Mouse (Mus musculus): ENCODE measurements around the gene Ptprg.

- no peak for TF ChIP-seq CTCF (conservative IDR thresholded peaks at IDR 0.05; ENCODE audit: low read length)
- TF ChIP-seq POU5F1 (IDR thresholded peaks at IDR 0.05; ENCODE audit: borderline replicate concordance, low read length) = no peak
These were observed 526.6 kb downstream of the Ptprg start for GRCm38 (mm10) chr14:12079833-12080401.

Measured in E14TG2a.4 (cell line).